Mouse (Mus musculus) lung, embryonic 14.5 days (tissue): ENCODE data around the gene Spata2. TPM values are rescaled to one million over a fixed set of nuclear protein-coding genes. Genes with fewer than 3 reads are reported as not detected.

Source experiments
- ATAC-seq: fragments of 200-750 bp; cut with Nextera tagmentation; 2 replicates; pipeline ENCODE4 v1.8.0; 2017; ENCODE audit warnings: mild to moderate bottlenecking, moderate TSS enrichment, moderate library complexity; ENCODE audit not compliant: insufficient read depth
- DNase-seq: peaks from one replicate; pipeline ENCODE4 v3.0.0-alpha.2; 2015
- H3K27ac ChIP-seq: fragments of 300-500 bp; sonication (generic); 2 replicates; pipeline ENCODE4 v1.5.1; 2014; ENCODE audit warnings: low read depth, mild to moderate bottlenecking, moderate library complexity
- H3K27me3 ChIP-seq: fragments of 300-500 bp; sonication (generic); 2 replicates; pipeline ENCODE4 v1.6.1; 2014; ENCODE audit warnings: low read length, control low read depth; ENCODE audit not compliant: insufficient read depth
- H3K36me3 ChIP-seq: fragments of 300-500 bp; sonication (generic); 2 replicates; pipeline ENCODE4 v1.6.1; 2014; ENCODE audit warnings: control low read depth; ENCODE audit not compliant: insufficient read depth
- H3K4me1 ChIP-seq: fragments of 300-500 bp; sonication (generic); 2 replicates; pipeline ENCODE4 v1.6.1; 2014; ENCODE audit warnings: antibody characterized with exemption, control low read depth; ENCODE audit not compliant: insufficient read depth
- H3K4me2 ChIP-seq: fragments of 300-500 bp; sonication (generic); 2 replicates; pipeline ENCODE4 v1.6.1; 2014; ENCODE audit warnings: mild to moderate bottlenecking
- H3K4me3 ChIP-seq: fragments of 300-500 bp; sonication (generic); 2 replicates; pipeline ENCODE4 v1.5.1; 2014; ENCODE audit warnings: low read depth, low read length
- H3K9ac ChIP-seq: fragments of 300-500 bp; sonication (generic); 2 replicates; pipeline ENCODE4 v1.6.1; 2014
- H3K9me3 ChIP-seq: fragments of 300-500 bp; sonication (generic); 2 replicates; pipeline ENCODE4 v1.6.1; 2016; ENCODE audit warnings: low read depth, low read length, control low read depth
- CTCF ChIP-seq: IDR thresholded peaks from 2 replicates; pipeline ENCODE4 v1.5.1; 2016; ENCODE audit warnings: antibody characterized with exemption, low read depth
- WGBS: fragments of 180-500 bp; shearing (Covaris S2); extraction: QIAGEN DNeasy Blood & Tissue Kit; methylation state at CpG from one replicate; pipeline ENCODE4 v1.1.7; 2014; 5-methylcytosine and 5-hydroxymethylcytosine counted together
- polyA plus RNA-seq: library from polyadenylated mRNA; unstranded; fragments of >200 nt; fragmentation: Nextera tagmentation; extraction: Ambion mirVana; gene quantifications from 2 replicates; pipeline ENCODE4 v1.2.1, GENCODE M21; 2014

Spata2 gene
- polyA plus RNA-seq, 1 experiment from 2014 or later: 15.6 TPM

DNA sequence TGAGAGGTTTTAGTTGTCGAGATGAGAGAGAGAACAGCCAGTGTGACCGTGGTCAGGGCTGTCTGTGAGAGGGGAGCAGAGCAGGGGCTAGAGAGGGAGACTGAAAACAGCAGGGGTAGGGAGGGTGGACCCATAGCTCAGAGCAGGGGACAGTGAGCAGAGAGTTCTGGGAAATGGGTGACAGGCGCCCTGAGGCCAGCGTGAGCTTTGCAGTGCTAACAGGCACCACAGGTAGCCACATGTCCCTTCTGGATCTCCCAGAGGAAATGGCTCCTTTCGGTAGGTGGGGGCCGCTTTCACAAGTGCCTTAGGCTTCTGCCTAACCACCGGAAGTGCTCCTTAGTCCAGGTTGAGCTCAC lies 61.3 kb downstream of the Spata2 start:
- Histone ChIP-seq H3K4me1 (no peaks in the 10 kb centered on the region), H3K36me3 (peaks cover 47% of the 10 kb centered on the region), H3K4me2 (no peak overlapping the region), H3K27ac (no peak overlapping the region), H3K27me3 (no peaks in the 10 kb centered on the region), H3K9ac (no peak overlapping the region), H3K9me3 (no peaks in the 10 kb centered on the region), H3K4me3 (no peak overlapping the region)
- ATAC-seq: no peak
- DNase-seq: no peak
- no peak for TF ChIP-seq CTCF
- 57% methylated on average over 7 of the region's 7 CpGs for WGBS

Other genes starting within 250 kb of the Spata2 start
- gene B4galt5, start 143.7 kb downstream of the Spata2 start, polyA plus RNA-seq: 20.5 and 24.1 TPM in 2 replicates
- gene Slc9a8, start 71.2 kb downstream of the Spata2 start, polyA plus RNA-seq: 22.5 and 23.6 TPM in 2 replicates
- 94.7 and 98.7 TPM in 2 replicates for gene Rnf114, start 242 bp downstream of the Spata2 start, polyA plus RNA-seq
- gene Snai1, start 45.3 kb upstream of the Spata2 start, polyA plus RNA-seq: 152 and 162 TPM in 2 replicates
- 275 and 293 TPM in 2 replicates for gene Ube2v1, start 139.2 kb upstream of the Spata2 start, polyA plus RNA-seq
- gene Gm20431, start 168.6 kb upstream of the Spata2 start, polyA plus RNA-seq: 10.0 and 12.3 TPM in 2 replicates
- gene Cebpb, start 196.0 kb upstream of the Spata2 start, polyA plus RNA-seq: 73.4 and 77.4 TPM in 2 replicates
- 41.6 and 43.3 TPM in 2 replicates for gene Tmem189, start 196.9 kb upstream of the Spata2 start, polyA plus RNA-seq